Mouse (Mus musculus) lung, adult 2 months (tissue): ENCODE measurements around the gene Arpp21.

Experiments used
- CTCF ChIP-seq: fragments of 200-500 bp; IDR thresholded peaks from 2 replicates; pipeline ENCODE4 v1.5.1; 2011; ENCODE audit warnings: mild to moderate bottlenecking, low read length, control low read depth; ENCODE audit not compliant: insufficient read depth
- POLR2A ChIP-seq: fragments of 200-500 bp; IDR thresholded peaks from 2 replicates; pipeline ENCODE4 v1.6.1; 2011; ENCODE audit warnings: low read depth, mild to moderate bottlenecking, control low read depth, low read length, borderline replicate concordance; ENCODE audit errors: extremely low read depth

GRCm38 (mm10) chr9:112186336-112187305 is 49.1 kb downstream of the Arpp21 start:
- TF ChIP-seq CTCF, result no peak
- no peak for TF ChIP-seq POLR2A
